In the genomic region with DNA sequence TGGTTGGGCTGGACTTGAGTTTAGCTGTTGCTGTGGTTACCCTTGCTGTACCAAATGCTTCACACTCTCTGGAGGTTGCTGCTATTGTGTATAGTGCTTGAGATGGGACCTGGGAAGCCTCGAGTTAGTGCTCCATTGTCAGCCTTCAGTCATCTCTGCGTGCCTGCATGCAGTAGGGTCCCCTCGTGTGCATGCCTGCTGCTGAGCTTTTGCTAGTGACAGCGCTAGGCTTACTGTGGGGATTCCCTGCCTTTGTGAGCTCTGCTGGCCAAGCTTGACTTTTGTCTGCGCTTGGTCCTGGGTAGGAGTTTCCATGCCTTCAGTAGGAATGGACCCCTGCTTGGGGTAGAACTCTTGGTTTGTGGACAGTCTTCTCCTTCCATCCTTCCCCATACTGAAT, we compare ENCODE assay signal across 20 mouse cellular contexts. TPM values are rescaled to one million over a fixed set of nuclear protein-coding genes. Genes with fewer than 3 reads are reported as not detected.
DNase-seq lines count a peak whose midpoint lies in the region; ATAC-seq lines count a peak whose summit lies in the region.
"Had no signal": no experiment of that assay in that cellular context is flagged by ENCODE, and none has a peak within 500 bp of the region (broad histone marks: within the 10 kb centered on the region; RNA-seq: fewer than 3 reads in every experiment).

No protein-coding gene starts in this region.

- no peaks in the 10 kb centered on the region for H3K36me3 ChIP-seq in heart, embryonic 10.5 days
- H3K36me3 ChIP-seq in midbrain, embryonic 12.5 days, result no peaks in the 10 kb centered on the region
- no peaks in the 10 kb centered on the region for H3K36me3 ChIP-seq in midbrain, embryonic 10.5 days
- H3K36me3 ChIP-seq: embryonic facial prominence, embryonic 15.5 days; forebrain, embryonic 15.5 days; heart, embryonic 15.5 days had no signal

- H3K9me3 ChIP-seq in heart, embryonic 10.5 days, result no peaks in the 10 kb centered on the region
- no peaks in the 10 kb centered on the region for H3K9me3 ChIP-seq in midbrain, embryonic 12.5 days
- no peaks in the 10 kb centered on the region for H3K9me3 ChIP-seq in midbrain, embryonic 10.5 days (replicated peaks)
- H3K9me3 ChIP-seq: embryonic facial prominence, embryonic 15.5 days; forebrain, embryonic 15.5 days; heart, embryonic 15.5 days had no signal

- no peak overlapping the region for H3K4me2 ChIP-seq in midbrain, embryonic 12.5 days (replicated peaks)
- H3K4me2 ChIP-seq: embryonic facial prominence, embryonic 15.5 days; forebrain, embryonic 15.5 days; heart, embryonic 11.5 days; heart, embryonic 15.5 days had no signal

- H3K27ac ChIP-seq in heart, embryonic 10.5 days, result no peak overlapping the region; the same call in 1 of the 2 replicates
- 0 out of 2 replicates have a peak overlapping the region, but pooled peaks have one; percentile 25 for H3K27ac ChIP-seq in midbrain, embryonic 12.5 days (replicated peaks)
- H3K27ac ChIP-seq in midbrain, embryonic 10.5 days (replicated peaks), result no peak overlapping the region; the same call in 1 of the 2 replicates
- H3K27ac ChIP-seq: embryonic facial prominence, embryonic 15.5 days; forebrain, embryonic 15.5 days; heart, embryonic 15.5 days had no signal

- H3K4me1 ChIP-seq in heart, embryonic 10.5 days, result peaks cover 19% of the 10 kb centered on the region; the same call in 1 of the 2 replicates
- 0 out of 2 replicates have a peak, but pooled peaks cover 8% of the 10 kb centered on the region for H3K4me1 ChIP-seq in midbrain, embryonic 12.5 days
- peaks cover 11% of the 10 kb centered on the region for H3K4me1 ChIP-seq in midbrain, embryonic 10.5 days
- H3K4me1 ChIP-seq: embryonic facial prominence, embryonic 15.5 days; forebrain, embryonic 15.5 days had no signal

- H3K9ac ChIP-seq in midbrain, embryonic 12.5 days (replicated peaks), result no peak overlapping the region
- H3K9ac ChIP-seq: embryonic facial prominence, embryonic 15.5 days; forebrain, embryonic 15.5 days; heart, embryonic 15.5 days had no signal

- no peak for ATAC-seq in midbrain, embryonic 12.5 days (ENCODE audit: low FRiP score, low read depth)
- ATAC-seq: forebrain, embryonic 15.5 days; hindbrain, embryonic 16.5 days had no signal

- no peak overlapping the region for H3K4me3 ChIP-seq in heart, embryonic 10.5 days
- H3K4me3 ChIP-seq in midbrain, embryonic 12.5 days, result no peak overlapping the region
- H3K4me3 ChIP-seq in midbrain, embryonic 10.5 days, result no peak overlapping the region
- H3K4me3 ChIP-seq: embryonic facial prominence, embryonic 15.5 days; erythroblast, embryonic 14.5 days; forebrain, embryonic 15.5 days; heart, embryonic 15.5 days had no signal

- 45% methylated on average over 5 of the region's 5 CpGs for WGBS in heart, embryonic 10.5 days
- 33% methylated on average over 5 of the region's 5 CpGs for WGBS in midbrain, embryonic 12.5 days
- WGBS in midbrain, embryonic 10.5 days, result 33% methylated on average over 5 of the region's 5 CpGs

- DNase-seq in heart, embryonic 10.5 days (ENCODE audit: low spot score), result peak; percentile 77
- no peak for DNase-seq in heart, postnatal 4 days
- DNase-seq in midbrain, embryonic 10.5 days (ENCODE audit: low spot score), result no peak
- DNase-seq in retina, embryonic 14.5 days (ENCODE audit: low spot score), result peak; percentile 15
- no peak for DNase-seq in retina, postnatal 1 day
- DNase-seq: adrenal gland, adult 2 months; adrenal gland, postnatal 25 days; cerebellum, adult 18-20 months; cerebellum, adult 9-11 months; cerebellum, postnatal 36 days; gastrocnemius, postnatal 10 days; heart, adult 18-20 months; heart, postnatal 14 days had no signal

- no peaks in the 10 kb centered on the region for H3K27me3 ChIP-seq in heart, embryonic 10.5 days (ENCODE audit: insufficient read depth, poor library complexity, severe bottlenecking)
- H3K27me3 ChIP-seq in midbrain, embryonic 12.5 days, result no peaks in the 10 kb centered on the region
- no peaks in the 10 kb centered on the region for H3K27me3 ChIP-seq in midbrain, embryonic 10.5 days (ENCODE audit: low read depth, poor library complexity, severe bottlenecking)
- H3K27me3 ChIP-seq: embryonic facial prominence, embryonic 15.5 days; forebrain, embryonic 15.5 days; heart, embryonic 15.5 days had no signal

RNA-seq across cellular contexts. Expression of a gene that starts 9.3 kb away (rescaled TPM):
- 11.5 and 15.5 TPM in 2 replicates for polyA plus RNA-seq in heart, embryonic 10.5 days (2016; fragmentation: Nextera tagmentation; extraction: Ambion mirVana)
- total RNA-seq in heart, postnatal 4 days (2021), result 10 to 100 TPM; 25.4 to 26.2 TPM
- polyA plus RNA-seq in midbrain, embryonic 12.5 days (2016; fragmentation: Nextera tagmentation; extraction: Ambion mirVana), result 26.6 and 29.4 TPM in 2 replicates
- polyA plus RNA-seq in midbrain, embryonic 10.5 days (2016; fragmentation: Nextera tagmentation; extraction: Ambion mirVana), result 13.4 and 19.5 TPM in 2 replicates

Comparison
In these comparisons a context has a peak if more than half of its experiments do, and no peak if none do; other contexts are left out.
1. DNase-seq: peak in heart, embryonic 10.5 days (single experiment) and retina, embryonic 14.5 days (single experiment); none in heart, postnatal 4 days (single experiment), midbrain, embryonic 10.5 days (single experiment) and retina, postnatal 1 day (single experiment).